Comparison of ENCODE assay signal across 35 mouse cellular contexts in the genomic region with DNA sequence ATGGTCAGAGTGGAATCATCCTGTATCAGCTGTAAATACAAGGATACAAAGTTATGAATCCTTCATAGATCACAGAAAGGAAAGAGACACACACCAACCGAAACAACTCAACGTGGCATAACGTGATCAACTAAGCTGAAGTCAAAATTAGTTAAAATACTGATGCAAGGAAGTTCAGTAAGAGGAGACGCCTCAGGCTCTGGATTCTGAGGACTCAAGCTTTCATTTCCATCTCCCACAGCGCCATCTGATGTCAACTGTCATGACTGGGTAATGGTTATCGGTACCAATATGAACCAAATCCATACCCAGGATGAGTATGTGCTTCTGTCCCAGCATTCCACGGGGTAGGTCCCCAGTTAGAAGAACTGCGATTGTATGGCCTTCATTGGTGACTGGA.
"Had no signal": no experiment of that assay in that cellular context is flagged by ENCODE, and none has a peak within 500 bp of the region (broad histone marks: within the 10 kb centered on the region; RNA-seq: fewer than 3 reads in every experiment).

No protein-coding gene starts in this region.

- H3K27me3 ChIP-seq: heart, embryonic 12.5 days; heart, embryonic 13.5 days; heart, embryonic 15.5 days; hindbrain, embryonic 12.5 days; hindbrain, embryonic 13.5 days; hindbrain, embryonic 15.5 days; intestine, embryonic 15.5 days; kidney, embryonic 15.5 days had no signal

- H3K27ac ChIP-seq: heart, embryonic 10.5 days; heart, embryonic 13.5 days; heart, embryonic 15.5 days; hindbrain, embryonic 10.5 days; hindbrain, embryonic 12.5 days; hindbrain, embryonic 13.5 days; hindbrain, embryonic 14.5 days; hindbrain, embryonic 15.5 days; hindbrain, postnatal 0 days; intestine, embryonic 15.5 days; kidney, embryonic 15.5 days; kidney, postnatal 0 days; left cerebral cortex, adult 2 months had no signal

- DNase-seq: heart, postnatal 10 days; heart, postnatal 14 days; heart, postnatal 36 days; heart, postnatal 4 days; kidney, adult 11 months; kidney, adult 18-20 months; kidney, adult 2 months; kidney, adult 8-10 months; kidney, adult 9 months; kidney, postnatal 10 days; kidney, postnatal 14 days; kidney, postnatal 25 days; kidney, postnatal 36 days; kidney, postnatal 4 days; layer of hippocampus, adult 9-11 months; layer of hippocampus, postnatal 36 days had no signal

- H3K4me1 ChIP-seq: heart, embryonic 15.5 days; hindbrain, embryonic 10.5 days; hindbrain, embryonic 12.5 days; hindbrain, embryonic 15.5 days; intestine, embryonic 15.5 days had no signal

- H3K4me3 ChIP-seq: heart, embryonic 10.5 days; heart, embryonic 12.5 days; heart, embryonic 13.5 days; heart, embryonic 15.5 days; hindbrain, embryonic 10.5 days; hindbrain, embryonic 12.5 days; hindbrain, embryonic 13.5 days; hindbrain, embryonic 15.5 days; intestine, embryonic 15.5 days; kidney, embryonic 15.5 days; left cerebral cortex, adult 2 months had no signal

- H3K9me3 ChIP-seq: heart, embryonic 10.5 days; heart, embryonic 12.5 days; heart, embryonic 13.5 days; heart, embryonic 15.5 days; hindbrain, embryonic 10.5 days; hindbrain, embryonic 12.5 days; hindbrain, embryonic 13.5 days; hindbrain, embryonic 15.5 days; intestine, embryonic 15.5 days; kidney, embryonic 15.5 days had no signal

- H3K4me2 ChIP-seq: heart, embryonic 11.5 days; heart, embryonic 12.5 days; heart, embryonic 13.5 days; heart, embryonic 15.5 days; hindbrain, embryonic 12.5 days; hindbrain, embryonic 13.5 days; hindbrain, embryonic 14.5 days; hindbrain, embryonic 15.5 days; intestine, embryonic 15.5 days; kidney, embryonic 15.5 days had no signal

- ATAC-seq: hindbrain, embryonic 16.5 days; hindbrain, postnatal 0 days; inflammation-experienced regulatory T-cells, adult 6 months; intestine, embryonic 15.5 days; intestine, embryonic 16.5 days; intestine, postnatal 0 days had no signal

- H3K9ac ChIP-seq: heart, embryonic 12.5 days; heart, embryonic 13.5 days; heart, embryonic 15.5 days; hindbrain, embryonic 12.5 days; hindbrain, embryonic 13.5 days; hindbrain, embryonic 14.5 days; hindbrain, embryonic 15.5 days; intestine, embryonic 15.5 days; kidney, embryonic 15.5 days had no signal
